Mouse (Mus musculus) naive thymus-derived CD4-positive, alpha-beta T cell, adult 2 months (primary cell): ENCODE data around the gene Ilf3.
A peak's percentile ranks its signal among the peaks of the same experiment; 100 is the strongest.
"Not testable (repeated sequence)": the region's sequence is repeated elsewhere in the genome, so short reads cannot be mapped to it uniquely, and the experiment has no call there.

Experiments
- DNase-seq: peaks from one replicate; pipeline ENCODE4 v3.0.0-alpha.2; 2011; ENCODE audit warnings: low read depth

Ilf3 gene

DNA sequence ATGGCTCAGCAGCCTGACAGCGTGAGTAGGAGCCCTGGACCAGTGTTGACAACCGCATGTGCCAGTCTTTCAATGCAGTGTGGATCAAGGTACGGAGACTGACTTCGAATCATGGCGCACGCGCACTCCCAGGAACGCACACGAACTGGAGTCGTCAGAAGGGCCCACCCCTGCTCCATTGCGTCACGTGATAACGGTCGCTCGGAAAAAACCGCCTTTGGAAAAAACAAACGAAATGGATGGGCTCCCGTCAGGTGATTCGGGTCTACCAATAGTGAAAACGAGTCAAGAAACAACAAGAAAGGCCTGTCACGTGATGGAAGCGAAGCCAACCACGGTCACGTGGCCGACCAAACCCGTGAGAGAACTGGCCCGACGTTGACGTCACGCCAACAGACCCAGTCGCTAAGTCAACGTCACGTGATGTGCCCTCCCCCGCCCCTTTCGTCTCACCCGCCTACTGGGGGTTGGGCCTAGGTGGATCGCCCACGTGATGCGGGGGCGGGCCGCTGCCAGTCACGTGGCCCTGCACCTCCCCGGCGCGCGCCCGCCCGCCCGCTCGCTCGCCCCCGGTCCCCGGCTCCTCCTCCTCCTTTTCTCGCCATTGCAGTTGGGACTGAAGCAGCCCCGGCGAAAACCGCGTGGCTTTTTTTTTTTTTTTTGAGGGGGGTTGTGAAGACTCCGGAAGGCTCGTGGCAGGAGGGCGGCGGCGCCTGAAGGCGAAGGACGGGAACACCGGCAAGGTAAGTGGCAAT is at the start of gene Ilf3:
Ilf3 (plus strand) TSS at position 515 of the 755 bp plus-strand sequence.
- DNase-seq, result peak; percentile 100

- DNase-seq, result no peak
Observed at GRCm38 (mm10) chr9:21318792-21319191, 48.9 kb upstream of the Ilf3 start.

- DNase-seq, result no peak
Observed at GRCm38 (mm10) chr9:21319503-21319902, 48.2 kb upstream of the Ilf3 start.

- no peak for DNase-seq
Observed at GRCm38 (mm10) chr9:21320280-21320618, 47.4 kb upstream of the Ilf3 start.

- peak; percentile 86 for DNase-seq
Observed at GRCm38 (mm10) chr9:21320619-21321512, 46.8 kb upstream of the Ilf3 start, which contains the start of gene Slc44a2. Slc44a2 (plus strand) TSS chr9:21320698.

DNA sequence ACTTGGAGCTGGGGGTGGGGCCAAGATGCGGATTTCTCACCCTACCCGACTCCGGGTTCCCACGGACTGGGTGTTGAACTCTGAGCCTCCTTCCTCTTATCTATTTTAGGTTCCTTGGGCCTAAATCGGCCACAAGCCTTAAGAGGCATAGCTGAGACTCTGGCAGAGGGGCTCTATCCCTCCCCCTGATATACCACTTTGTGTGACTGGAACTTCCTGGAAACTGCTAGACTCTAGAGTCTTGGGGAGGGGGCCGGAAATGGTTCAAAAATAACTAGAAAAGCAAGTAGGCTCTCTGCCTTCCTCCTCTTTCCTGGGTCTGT is 46.2 kb upstream of the Ilf3 start:
- DNase-seq, result peak; percentile 79

DNA sequence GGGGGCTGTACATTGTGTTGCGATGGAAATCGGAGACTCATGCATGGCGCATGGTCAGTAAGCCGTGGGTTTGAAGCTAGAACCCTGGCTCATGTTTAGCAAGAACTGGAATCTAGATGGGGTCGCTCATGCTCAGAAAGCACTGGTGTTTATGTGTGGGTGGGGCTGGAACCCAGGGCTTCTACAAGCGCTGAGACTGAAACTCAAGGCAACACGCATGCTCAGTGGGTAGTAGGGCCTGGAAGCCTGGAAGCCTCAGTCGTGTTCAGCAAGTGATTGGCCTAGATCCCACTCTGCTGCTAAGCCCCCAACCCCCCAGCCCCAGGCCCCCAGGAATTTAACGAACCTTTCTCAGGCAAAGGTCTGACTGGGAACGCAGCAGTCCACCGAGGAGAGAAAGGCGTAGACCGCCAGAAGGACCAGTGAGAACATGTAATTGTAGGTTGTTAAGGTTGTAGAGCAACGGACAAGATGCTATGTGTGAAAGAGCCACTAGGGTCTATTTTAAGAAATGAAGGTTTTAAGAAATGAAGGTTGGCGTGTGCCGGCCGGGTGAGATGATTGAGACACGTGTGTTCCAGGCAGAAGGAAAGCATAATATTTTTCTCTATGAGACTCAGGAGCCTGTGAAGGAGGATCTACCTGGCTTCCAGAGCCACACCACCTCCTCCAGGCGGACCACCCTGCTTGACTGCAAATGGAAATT is 45.3 kb upstream of the Ilf3 start:
- peak; percentile 72 for DNase-seq

DNA sequence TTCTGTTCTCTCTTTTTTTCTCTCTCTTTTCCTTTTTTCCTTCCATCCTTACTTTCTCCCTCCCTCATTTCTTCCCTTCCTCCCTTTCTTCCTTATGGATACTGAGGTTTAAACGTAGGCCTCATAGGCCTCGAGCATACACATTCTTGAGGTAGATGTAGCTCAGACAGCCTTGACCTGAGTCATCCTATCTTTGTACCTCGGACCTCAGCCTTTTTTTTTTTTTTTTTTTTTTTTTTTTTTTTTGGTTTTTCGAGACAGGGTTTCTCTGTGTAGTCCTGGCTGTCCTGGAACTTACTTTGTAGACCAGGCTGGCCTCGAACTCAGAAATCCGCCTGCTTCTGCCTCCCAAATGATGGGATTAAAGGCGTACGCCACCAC is 44.8 kb upstream of the Ilf3 start:
- DNase-seq, result not testable (repeated sequence)

- DNase-seq, result no peak
Observed at GRCm38 (mm10) chr9:21324269-21324668, 43.4 kb upstream of the Ilf3 start.

- DNase-seq, result no peak
Observed at GRCm38 (mm10) chr9:21327569-21327968, 40.1 kb upstream of the Ilf3 start.

DNA sequence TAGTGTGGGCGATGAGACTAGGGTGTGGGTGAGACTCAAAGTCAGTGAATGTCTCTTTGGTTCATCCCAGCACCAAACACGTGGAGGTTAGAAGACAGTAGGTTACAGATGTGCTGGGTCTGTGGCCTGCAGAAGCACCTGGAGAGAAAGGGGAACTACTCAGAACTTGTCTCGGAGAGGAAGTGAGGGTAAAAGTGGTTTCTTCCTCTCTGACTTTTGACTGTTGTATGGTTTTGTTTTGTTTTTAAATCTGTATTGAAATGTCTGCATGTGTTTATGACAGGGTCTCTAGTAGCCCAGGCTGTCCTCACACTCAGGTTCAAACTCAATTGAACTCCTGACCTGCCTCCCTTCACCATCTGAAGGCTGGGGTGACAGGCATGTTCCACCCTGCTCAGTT is 39.6 kb upstream of the Ilf3 start:
- peak; percentile 84 for DNase-seq

DNA sequence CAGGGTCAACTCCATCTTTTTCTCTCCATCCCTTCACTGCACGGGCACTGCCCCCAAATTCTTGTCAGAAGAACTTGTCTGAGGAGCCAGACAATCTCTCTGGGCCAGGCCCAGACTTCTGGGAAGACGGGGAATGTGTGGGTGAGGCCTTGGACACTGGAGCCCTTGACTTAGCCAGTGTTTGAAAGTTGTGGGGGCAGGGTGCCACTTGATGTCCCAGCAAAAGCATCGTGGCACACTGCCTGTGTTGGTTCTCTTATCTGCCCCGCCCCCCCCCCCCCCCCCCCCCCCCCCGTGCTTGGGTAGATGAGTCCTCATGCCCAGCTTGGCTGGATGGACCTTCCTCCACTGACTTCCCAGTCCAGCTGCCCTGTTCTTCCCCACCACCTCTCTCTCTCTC is 38.6 kb upstream of the Ilf3 start:
- no peak for DNase-seq

DNA sequence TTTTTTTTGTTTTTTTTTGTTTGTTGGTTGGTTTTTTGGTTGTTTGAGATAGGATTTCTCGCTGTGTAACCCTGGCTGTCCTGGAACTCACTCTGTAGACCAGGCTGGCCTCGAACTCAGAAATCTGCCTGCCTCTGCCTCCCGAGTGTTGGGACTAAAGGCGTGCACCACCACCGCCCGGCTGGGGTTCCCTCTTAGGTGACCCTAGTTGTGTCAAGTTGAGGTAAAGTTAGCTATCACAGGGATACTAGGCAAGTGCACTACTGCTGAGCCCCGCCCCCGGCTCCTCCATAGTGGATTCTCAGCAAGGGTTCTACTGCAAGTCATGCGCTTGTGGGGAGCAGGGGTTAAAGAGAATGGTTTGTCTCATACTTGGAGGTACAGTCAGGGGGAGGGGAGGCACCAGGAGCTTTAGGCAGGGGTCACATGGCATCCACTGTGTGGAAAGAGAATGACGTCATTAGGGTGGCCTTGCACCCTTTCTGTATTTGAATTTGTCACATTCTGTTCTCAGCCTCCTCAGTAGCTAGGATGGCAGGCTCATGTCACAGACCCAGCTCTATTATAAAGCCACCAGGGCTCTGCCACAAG is 37.9 kb upstream of the Ilf3 start:
- peak; percentile 64 for DNase-seq

DNA sequence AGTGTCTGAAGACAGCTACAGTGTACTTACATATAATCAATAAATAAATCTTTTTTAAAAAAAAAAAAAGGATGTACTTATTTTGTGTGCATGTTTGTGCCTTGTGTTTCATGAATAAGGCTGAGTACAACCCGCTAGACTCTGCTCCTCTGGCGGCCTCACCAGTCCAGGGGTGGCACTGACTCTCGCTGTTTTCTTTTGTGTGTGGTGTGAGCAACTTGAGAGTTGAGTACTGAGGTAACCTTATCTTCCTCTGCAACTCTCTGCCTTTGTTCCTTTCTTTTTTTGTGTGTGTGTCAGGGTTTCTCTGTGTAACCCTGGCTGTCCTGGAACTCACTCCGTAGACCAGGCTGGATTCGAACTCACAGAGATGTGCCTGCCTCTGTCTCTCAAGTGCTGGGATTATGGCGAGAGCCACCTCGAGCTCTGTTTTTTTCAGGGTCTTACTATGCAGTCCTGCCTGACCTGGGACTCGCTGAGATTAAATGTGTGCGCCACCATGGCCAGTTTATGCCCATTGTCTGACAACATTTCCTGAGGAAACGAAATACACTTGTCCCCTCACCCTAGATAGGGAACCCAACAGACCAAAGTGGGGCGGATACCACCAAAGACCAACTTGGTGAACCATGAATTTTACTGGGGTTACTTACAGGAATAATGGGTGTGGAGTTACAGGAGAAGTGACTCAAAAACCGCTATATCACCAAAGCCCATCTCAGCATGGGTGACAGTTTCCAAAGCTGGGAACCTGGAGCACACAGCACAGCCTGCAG is 36.1 kb upstream of the Ilf3 start:
- DNase-seq, result peak; percentile 47

- peak; percentile 72 for DNase-seq
Observed at GRCm38 (mm10) chr9:21332161-21333061, 35.3 kb upstream of the Ilf3 start.

DNA sequence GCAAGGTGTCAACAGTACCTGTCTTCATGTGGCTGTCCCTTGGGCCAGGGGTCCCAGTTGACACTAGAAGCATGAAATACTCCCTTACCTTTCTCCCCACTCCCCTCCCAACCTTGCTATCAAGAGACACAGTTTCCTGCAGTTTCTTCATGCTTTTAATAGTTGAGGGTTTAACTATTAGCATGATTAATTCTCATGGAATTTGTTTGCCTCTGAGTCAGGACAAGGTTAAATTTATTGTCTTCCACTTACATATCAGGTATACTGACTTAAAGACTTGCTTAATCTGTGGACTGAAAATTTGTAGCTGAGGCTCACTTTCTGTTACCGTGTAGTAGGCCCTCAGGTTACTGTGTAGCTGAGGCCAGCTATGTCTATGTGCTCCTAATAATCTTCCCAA is 34.1 kb upstream of the Ilf3 start:
- no peak for DNase-seq

DNA sequence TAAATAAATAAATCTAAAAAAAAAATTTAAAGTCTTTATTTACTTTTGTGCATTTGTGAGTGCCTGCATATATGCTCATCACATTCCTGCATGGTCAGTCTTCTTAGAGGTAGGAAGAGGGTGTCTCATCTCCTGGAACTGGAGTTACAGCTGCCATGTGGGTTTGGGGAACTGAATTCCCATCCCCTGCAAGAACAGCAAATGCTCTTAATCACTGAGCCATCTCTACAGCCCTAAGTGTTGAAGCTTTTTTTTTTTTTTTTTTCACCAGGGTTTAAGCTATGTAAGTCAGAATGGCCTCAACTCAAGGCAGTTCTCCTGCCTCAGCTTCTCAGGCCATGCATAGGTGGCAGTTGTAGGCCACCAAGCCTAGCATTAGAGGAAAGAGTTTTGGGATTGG is 32.9 kb upstream of the Ilf3 start:
- no peak for DNase-seq

DNA sequence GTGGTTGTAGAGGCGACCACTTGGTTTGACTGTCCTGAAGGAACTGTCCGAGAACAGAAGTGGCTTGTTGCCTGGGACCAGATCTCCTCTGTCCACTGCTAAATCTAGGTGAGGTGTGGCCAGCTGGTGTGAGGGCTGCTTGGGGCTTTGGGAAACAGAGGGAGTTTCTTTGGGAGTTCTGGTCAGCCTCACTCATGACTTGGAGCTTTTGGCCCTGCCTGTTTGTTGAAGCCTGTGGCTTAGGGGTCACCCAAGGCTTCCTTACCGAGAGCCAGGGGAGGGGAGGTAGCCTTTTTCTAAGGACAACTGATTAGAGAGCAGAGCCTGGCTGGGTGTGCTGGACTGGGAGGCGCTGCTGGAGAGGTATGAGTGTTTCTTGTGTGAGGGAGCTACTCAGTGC is 32.3 kb upstream of the Ilf3 start:
- DNase-seq, result no peak

- no peak for DNase-seq
Observed at GRCm38 (mm10) chr9:21336491-21336890, 31.2 kb upstream of the Ilf3 start.

GRCm38 (mm10) chr9:21337652-21338051 is 30.0 kb upstream of the Ilf3 start:
- no peak for DNase-seq

- DNase-seq, result no peak
Observed at GRCm38 (mm10) chr9:21340411-21340810, 27.3 kb upstream of the Ilf3 start.
